Mouse (Mus musculus) layer of hippocampus, postnatal 10 days (tissue): ENCODE results near the gene Tmem131. TPM values are rescaled to one million over a fixed set of nuclear protein-coding genes. Genes with fewer than 3 reads are reported as not detected.
"Not testable (repeated sequence)": the region's sequence is repeated elsewhere in the genome, so short reads cannot be mapped to it uniquely, and the experiment has no call there.

Experiments used
- DNase-seq, 2 experiments: peaks; one replicate each; pipeline ENCODE4 v3.0.0; 2021; ENCODE audit warnings: low spot score in 2 of 2
- total RNA-seq, 2 experiments: library from RNA; stranded (reverse); gene quantifications; 2 replicates each; pipeline ENCODE4 v1.2.3; 2021

Gene Tmem131
- total RNA-seq, 2 experiments from 2014 or later, result 58.1 to 60.5 TPM

- no peak for DNase-seq
Measured at GRCm38 (mm10) chr1:36836274-36836954, 107.1 kb downstream of the Tmem131 start.

DNA sequence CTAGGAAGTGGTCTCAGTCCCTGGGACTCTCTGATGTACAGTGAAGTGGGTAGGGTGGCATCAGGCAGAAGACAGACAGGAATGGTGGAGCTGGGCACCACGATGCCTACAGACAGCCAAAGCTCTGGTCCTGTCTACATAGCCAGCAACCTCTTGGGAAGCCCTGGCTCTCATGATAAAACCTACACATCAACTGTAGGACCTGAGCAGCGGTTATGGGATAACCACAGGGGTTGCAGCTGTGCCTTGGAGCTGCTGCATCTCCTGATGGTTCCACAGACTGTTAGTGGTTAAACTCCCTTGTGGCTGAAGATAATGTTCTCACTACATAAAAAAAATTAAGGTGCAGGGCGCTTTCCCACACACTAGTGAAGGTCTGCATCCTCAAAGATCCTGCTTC is 107.9 kb downstream of the Tmem131 start:
- no peak for DNase-seq

GRCm38 (mm10) chr1:36834090-36834489 is 109.4 kb downstream of the Tmem131 start:
- DNase-seq, result no peak

GRCm38 (mm10) chr1:36830913-36831866 is 112.3 kb downstream of the Tmem131 start:
- no peak for DNase-seq

- DNase-seq, result no peak
Measured at GRCm38 (mm10) chr1:36824356-36824755, 119.1 kb downstream of the Tmem131 start.

- not testable (repeated sequence) for DNase-seq
Measured at GRCm38 (mm10) chr1:36821918-36822317, 121.5 kb downstream of the Tmem131 start.

DNA sequence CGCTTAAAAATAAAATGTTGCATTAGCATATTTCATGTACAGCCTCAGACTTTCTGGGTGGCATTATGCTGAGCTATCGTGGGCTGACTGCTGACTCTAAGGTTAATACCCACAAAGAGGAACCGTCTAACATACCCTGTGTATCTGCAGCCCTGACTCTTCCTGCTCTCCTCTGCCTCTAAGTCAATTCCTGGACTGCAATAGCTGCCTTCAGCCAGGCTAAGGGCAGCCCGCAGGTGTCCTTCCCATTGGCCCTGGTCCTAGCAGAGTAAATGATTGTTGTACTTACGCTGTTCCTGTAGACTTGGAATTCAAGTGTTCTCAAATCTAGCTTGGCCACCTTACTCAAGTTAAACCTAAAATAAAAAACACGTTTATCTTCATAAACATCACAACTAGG is 128.3 kb downstream of the Tmem131 start:
- no peak for DNase-seq

DNA sequence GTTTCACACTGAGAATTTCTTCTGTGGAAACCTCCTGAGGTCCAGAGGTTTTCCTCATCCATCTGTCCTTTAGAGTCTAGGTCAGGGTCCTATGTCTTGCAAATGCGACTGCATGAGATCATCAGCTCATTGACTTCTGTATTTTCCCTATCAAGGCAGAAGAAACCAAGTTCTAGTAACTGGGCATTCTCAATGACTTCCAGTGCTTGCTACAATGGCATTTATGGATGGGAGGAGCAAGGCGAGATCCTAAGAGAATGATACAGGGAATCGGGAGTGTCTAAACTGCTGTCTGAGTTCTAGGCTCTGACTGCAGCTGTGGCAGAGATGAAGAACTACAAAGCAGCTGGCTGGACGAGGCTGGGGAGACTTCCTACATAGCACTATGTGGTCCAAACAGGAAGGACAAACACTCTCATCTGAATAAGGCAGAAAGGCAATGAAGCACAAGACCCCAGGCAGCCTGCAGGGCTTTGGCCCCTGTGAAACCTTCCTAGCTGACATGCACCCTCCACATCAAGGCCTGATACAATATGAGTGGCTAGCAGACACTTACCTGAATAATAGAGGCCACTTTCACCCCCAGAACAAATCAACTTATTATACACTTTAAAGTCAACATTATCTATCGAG is 129.1 kb downstream of the Tmem131 start:
- DNase-seq, result no peak

DNA sequence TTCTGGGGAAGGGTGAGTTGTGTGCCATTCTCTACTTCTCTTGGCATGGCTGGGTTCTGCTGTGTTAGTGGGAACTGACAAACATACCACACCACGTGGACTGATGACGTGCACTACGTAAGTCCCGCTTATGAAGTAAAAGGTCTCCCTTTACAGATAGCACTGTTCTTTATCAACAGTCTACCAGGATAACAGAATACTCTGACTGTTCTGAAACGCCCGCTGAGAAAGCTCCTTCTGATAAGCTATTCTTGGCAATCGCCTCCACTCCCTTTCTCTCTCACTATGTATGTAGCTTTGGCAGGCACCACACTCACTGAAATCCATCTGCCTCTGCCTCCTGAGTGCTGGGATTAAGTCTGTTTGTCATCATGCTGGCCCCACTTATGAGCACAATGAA is 130.1 kb downstream of the Tmem131 start:
- peak in 1 of 2 experiments; percentile 42 for DNase-seq

- DNase-seq, result no peak
Measured at GRCm38 (mm10) chr1:36811806-36812205, 131.7 kb downstream of the Tmem131 start.

- no peak for DNase-seq
Measured at GRCm38 (mm10) chr1:36807782-36808565, 135.5 kb downstream of the Tmem131 start.

GRCm38 (mm10) chr1:36807086-36807485 is 136.4 kb downstream of the Tmem131 start:
- DNase-seq, result no peak

GRCm38 (mm10) chr1:36806181-36806905 is 137.1 kb downstream of the Tmem131 start:
- DNase-seq, result no peak

DNA sequence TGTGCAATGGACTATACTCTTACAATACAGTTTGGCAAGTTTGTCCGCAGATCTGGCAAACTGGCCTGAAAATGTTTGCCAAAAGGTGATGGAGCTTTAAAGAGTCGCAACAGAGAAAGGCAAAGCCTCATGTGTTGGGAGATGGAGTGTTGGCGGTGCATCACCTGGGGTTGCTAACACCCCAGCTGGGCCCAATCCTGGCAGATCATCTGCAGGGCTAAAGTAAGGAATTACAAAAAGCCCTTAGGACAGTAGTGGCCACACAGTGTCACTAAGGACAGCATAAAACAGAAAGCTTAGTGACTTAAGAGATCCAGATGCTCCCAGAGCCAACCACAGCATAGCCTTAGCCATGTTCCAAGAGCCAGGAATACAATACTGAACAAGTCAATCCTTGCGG is 138.6 kb downstream of the Tmem131 start:
- no peak for DNase-seq

DNA sequence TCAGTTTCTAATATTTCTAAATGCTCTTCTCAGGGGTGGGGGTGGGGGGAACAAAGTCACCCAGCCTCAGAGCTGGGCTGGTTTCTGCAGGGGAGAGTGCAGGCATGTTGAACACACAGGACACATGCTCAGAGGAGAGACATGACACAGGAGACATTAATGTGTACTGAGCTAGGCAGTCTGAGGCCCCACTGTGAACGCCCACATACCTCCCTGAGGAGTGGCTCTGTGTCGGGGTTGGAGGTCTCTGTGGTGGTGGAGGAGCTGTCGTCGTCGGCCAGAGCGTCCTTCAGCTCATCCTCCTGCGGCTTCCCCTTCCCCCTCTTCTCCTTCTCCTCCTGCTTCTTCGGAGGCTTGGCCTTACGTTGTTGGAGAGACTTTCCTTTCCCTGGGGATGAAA is 139.2 kb downstream of the Tmem131 start:
- no peak for DNase-seq

GRCm38 (mm10) chr1:36800379-36801011 is 143.0 kb downstream of the Tmem131 start:
- DNase-seq, result no peak

DNA sequence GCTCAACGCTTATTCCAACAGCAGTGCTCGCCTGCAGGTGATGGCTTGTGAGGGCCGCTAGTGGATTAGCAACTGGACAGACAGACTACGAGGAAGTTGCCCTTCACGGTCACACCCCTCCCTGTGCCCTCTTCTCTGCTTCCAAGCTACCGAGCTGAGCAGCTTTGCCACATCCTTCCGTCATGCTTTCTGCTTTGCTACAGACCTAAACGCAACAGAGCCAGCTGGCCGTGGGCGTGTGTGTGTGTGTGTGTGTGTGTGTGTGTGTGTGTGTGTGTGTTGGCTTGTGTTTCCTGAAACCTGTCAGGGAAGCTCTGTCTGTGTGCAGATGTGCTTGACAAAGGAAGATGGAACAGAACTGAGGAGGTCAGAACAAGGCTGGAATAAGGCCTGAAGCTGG is 146.0 kb downstream of the Tmem131 start:
- DNase-seq, result peak; percentile 59 to 61

- DNase-seq, result no peak
Measured at GRCm38 (mm10) chr1:36796711-36797110, 146.8 kb downstream of the Tmem131 start.

GRCm38 (mm10) chr1:36789416-36789815 is 154.1 kb downstream of the Tmem131 start:
- no peak for DNase-seq

- DNase-seq, result peak in 1 of 2 experiments; percentile 30
Measured at GRCm38 (mm10) chr1:36786377-36786776, 157.1 kb downstream of the Tmem131 start.
